Mouse (Mus musculus): ENCODE measurements around the gene Sycn.
A peak's percentile ranks its signal among the peaks of the same experiment; 100 is the strongest.

Sycn gene

DNA sequence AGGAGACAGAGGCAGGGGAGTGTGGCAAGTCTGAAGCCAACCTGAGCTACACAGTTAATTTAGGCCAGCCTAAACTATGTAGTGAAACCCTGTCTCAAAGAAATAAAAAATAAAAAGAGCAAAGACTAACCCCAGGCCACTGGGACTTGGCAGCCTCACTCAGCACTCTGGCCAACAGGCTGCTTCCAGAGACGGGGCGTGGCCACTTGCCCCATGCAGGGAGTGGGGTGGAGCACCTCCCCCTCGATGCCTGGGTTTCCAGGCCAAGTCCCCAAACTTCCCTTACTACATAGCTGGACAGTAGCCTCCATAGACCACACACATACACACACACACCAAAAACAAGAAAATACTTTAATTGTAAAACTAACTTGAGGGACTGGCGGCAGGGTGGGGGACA, 17.8 kb downstream of the Sycn start:
- DNase-seq (ENCODE audit: low spot score), result no peak

GRCm38 (mm10) chr7:28560856-28561255, 20.2 kb downstream of the Sycn start:
- no peak for DNase-seq (ENCODE audit: low spot score)

DNA sequence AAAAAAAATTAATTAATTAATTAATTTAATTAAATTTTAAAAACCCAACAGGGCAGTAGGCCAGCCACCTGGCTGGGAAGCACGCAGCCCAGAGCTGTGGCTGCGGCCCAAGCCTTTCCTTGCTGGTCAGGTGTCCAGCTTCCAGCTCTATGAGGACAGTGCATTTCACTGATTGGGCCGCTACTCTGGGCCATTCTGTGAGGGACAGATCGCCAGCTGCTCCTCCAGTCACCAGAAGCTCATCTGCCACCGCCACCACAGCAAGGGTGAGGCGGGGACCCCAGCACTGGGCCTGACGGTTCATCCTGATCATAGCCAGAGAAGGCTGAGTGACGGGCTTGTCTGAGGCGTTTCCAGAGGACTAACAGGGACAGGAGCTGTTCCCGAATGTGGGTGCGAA, 21.3 kb downstream of the Sycn start:
- no peak for DNase-seq (ENCODE audit: low spot score)

DNA sequence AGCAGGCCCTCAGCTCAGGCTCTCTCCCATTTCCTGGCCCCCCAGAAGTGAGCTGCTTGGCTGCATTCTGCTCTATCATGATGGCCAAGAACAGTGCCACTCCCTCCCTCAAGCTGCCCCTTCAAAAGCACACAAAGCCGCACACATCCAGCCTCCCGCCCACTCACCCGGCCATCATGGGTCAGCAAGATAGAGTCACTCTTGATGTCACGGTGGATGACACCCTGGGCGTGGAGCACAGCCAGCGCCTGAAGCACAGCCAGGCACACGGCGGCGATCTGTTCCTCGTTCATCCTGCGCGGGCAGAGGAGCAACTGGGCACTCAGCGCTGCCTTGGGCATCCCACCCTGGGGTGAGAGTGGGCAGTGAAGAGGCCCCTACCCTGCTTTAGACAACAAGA, 21.7 kb downstream of the Sycn start:
- no peak for DNase-seq (ENCODE audit: low spot score)

- no peak for DNase-seq (ENCODE audit: low spot score)
These were observed 22.3 kb downstream of the Sycn start for GRCm38 (mm10) chr7:28562951-28563350.

GRCm38 (mm10) chr7:28565407-28565806, 24.7 kb downstream of the Sycn start:
- no peak for DNase-seq (ENCODE audit: low spot score)

- DNase-seq (ENCODE audit: low spot score), result no peak
These were observed 26.9 kb downstream of the Sycn start for GRCm38 (mm10) chr7:28567539-28567938.

- peak; percentile 46 for DNase-seq (ENCODE audit: low spot score)
These were observed 27.6 kb downstream of the Sycn start for GRCm38 (mm10) chr7:28568253-28568652.

DNA sequence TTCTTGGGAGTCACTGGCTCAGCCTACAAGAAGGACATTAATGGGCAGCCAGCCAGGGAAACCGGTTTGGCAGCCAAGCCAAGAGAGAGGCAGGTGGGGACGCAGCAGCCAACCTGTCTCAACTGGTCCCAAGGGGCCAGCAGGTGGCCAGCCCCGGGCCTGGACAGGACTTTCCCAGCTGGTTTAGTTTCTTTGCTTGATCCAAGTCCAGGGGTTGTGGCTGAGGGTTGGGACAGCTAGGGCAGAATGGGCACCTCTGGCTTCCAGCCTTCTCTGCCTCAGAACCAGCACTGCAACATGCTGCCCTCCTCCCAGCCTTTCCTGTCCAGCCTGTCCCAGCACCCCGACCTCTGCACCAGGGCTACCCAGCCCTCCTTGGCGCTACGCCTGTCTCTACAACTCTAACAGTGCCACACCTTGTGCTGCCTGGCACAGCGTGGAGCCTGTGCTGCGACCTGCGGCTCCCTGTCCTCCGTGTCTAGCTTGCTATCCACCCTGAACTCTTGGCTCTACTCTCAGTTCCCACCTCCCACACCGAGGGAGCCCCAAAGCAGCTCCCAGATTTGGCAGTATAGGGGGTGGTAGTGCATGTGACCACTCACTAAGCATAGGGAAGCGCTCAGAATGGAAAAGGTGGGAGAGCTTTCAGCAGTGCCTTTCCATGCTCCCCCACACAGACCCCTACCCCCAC, 29.8 kb downstream of the Sycn start:
- no peak for DNase-seq (ENCODE audit: low spot score)

DNA sequence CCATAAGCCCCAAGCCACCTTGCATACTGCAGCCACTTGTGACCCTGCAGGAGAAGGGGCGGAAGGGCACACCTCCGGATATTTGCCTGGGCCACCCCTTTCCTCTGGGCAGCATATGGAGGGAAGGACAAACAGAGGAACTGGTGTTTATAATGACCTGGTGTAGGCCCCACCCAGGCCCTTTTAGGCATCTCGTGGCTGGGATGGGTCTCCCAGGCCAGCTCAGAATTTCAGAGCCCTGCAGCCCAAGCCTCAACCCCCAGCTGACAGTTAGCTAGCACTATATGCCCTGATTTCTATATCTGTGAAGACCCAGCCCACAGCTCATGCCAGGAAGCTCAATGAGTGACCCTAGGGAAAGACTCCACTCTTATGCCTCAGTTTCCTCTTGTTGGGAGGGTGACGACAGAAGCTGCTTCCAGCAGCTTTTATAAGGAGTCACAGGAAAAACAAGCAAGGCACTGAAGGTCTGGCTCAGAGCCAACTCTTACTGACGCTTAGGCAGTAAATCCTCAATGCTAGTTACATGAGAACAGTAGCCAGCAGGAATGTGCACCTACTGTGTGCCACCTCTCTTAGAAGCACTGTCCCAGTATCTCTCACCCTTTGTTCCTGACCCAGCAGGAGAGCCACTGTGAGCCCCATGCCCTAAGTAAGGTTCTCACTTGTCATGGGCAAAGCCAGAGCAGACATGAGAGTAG, 30.4 kb downstream of the Sycn start:
- no peak for DNase-seq (ENCODE audit: low spot score)

- no peak for DNase-seq (ENCODE audit: low spot score)
These were observed 32.0 kb downstream of the Sycn start for GRCm38 (mm10) chr7:28572689-28573088.

DNA sequence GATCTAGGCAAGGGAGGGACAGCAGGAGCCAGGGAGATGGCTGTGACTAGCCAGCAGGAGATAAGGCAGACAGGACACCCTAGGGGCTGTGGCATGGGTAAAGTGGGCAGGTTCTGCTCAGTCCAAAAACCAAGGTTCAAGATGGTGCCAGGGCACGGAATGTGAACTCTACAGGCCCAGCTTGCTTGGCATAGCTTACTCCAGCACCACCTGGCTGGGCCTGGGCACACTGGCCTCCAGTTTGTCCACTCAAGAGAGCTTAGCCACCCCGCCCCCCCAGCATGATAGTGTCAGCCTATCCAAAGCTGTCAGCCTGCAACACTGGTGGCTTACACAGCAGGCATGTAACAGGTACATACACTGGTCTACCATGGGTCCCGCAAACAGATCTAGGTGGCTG, 32.6 kb downstream of the Sycn start:
- DNase-seq (ENCODE audit: low spot score), result no peak

- no peak for DNase-seq (ENCODE audit: low spot score)
These were observed 34.9 kb downstream of the Sycn start for GRCm38 (mm10) chr7:28575597-28575996.

DNA sequence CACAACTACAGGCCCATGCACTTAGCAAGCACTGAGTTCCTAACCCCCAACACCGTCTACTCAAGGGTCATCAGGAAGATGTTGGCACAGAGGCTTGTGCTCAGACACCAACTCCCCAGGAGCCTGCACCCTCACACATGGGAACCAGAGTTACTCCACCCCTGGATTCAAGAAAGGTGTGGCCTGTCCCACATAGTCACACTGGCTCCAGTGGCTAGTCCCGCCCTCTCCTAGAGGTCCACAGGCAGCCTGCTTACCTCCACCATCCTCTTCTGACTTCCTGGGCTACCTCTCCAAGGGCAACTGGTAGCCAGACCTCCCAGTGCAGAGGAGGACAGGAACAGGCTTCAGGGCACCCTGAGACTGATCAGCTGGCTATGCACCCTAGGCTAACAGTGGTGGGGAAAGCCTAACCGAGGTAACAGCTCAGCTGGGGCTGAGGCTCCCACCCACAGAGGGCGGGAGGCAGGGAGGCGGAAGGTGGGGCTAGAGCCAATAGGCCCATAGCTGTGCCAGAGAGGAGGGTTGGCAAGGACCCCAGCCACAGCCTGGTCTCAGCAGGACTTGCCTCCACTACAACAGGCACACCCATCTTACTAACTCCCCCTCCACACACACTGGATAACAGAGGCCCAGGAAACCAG, 35.7 kb downstream of the Sycn start:
- no peak for DNase-seq (ENCODE audit: low spot score)

DNA sequence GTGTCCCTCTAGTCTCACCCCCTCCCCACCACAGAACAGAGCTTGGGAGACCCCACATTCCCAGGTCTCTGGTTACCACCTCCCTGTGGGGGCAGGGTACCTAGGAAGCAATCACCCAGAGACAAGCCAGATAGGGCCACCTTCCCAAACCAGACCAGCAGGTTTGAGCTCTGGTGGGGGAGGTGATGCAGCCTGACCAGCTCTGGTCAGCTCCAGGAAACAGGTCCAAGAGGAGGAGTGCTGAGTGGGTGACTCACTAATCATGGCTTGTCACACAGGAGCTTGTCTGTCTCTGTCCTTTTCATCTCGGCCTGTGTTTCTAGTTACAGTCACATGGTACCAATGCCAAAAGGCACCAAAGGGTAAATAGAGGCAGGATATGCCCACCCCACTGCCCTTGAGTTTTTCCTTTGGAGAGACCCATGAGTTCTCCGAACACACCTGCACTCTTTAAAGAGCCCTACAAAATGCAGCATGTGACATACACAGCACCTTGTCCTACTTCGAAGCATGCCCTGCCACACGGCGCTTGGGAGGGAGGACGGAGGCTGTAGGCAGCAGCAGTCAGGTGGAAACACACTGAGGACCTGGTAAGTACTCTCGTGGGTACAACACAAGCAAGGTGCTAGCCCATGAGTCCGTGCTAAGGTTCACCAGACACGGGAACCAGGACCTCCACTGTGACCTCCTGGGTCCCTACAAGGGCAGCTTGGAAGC, 37.3 kb downstream of the Sycn start:
- no peak for DNase-seq (ENCODE audit: low spot score)

DNA sequence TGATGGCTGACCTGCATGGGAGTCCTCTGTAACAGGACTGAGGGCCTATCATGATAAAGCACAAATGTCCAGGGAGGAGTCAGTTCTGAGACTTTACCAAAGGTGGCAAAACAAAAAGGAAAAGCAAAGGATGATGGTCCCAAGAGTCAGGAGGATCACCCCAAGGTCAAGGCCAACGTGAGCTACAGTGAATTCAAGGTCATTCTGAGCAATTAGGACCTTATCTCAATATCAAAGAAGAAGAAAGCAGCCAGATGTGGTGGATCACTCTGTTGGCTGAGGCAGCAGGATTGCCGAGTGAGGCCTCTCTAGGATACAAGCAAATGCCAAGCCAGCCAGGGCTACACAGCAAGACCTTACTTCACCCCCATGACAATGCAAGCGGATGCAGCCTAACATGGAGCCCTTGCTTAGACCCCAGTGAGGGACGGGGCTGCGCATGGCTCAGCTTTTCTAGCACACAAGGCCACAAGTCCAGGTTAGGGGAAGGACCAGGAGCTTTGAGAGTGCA, 37.9 kb downstream of the Sycn start:
- no peak for DNase-seq (ENCODE audit: low spot score)

GRCm38 (mm10) chr7:28579826-28580225, 39.1 kb downstream of the Sycn start:
- no peak for DNase-seq (ENCODE audit: low spot score)

- DNase-seq (ENCODE audit: low spot score), result no peak
These were observed 41.0 kb downstream of the Sycn start for GRCm38 (mm10) chr7:28581721-28582120.

GRCm38 (mm10) chr7:28582841-28583240, 42.2 kb downstream of the Sycn start:
- no peak for DNase-seq (ENCODE audit: low spot score)

DNA sequence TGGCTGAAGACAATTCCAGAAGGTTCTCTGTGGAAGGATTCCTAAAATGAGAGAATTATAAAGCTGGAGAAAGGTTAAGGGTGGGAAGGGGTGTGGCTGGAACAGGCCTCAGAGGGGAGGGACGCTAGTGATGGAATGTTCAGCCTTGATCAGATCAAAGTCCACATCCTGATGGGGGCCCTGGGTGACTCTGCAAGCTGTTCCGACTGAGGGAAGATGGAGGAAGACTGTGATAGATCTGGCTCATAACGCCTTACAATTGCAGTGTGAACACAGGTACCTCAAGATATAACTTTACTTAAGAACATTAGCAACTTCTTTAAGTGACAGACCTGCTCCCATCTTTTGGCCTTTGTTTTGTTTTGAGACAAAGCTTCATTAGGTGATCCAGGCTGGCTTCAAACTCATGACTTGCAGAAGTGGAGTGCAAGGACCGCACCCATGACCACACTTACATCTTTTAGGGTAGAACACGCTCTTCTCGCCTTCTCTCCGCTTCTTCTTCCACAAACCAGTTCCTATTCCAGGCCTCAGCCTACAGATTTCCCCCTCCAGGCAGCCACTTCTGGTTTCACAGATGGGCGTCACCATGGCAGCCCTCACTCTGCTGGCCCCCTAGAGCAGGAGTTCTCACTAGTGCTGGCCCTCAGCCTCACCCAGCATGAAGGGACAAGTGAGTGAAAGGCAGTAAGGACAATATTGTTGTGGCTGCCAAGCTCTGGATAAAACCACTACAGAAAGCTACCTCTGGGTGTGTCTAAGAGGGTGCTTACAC, 43.1 kb downstream of the Sycn start:
- DNase-seq (ENCODE audit: low spot score), result no peak

DNA sequence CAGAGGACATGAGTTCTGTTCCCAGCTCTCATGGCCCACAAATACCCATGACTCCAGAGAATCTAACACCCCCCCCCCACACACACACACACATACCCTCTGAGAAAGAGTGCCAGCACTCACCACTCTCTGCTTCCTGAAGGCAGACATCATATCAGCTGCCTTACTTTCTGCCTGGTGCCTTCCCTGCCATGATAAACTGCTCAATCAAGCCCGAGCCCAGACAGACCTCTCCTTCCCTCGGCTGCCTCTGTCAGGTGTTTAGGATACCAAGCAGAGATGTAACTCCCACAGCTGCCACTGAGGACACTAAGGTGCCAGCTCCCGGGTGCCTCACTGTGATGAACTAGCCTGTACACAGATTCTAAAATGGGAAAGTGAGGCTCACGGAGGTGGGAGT, 43.8 kb downstream of the Sycn start:
- no peak for DNase-seq (ENCODE audit: low spot score)

DNA sequence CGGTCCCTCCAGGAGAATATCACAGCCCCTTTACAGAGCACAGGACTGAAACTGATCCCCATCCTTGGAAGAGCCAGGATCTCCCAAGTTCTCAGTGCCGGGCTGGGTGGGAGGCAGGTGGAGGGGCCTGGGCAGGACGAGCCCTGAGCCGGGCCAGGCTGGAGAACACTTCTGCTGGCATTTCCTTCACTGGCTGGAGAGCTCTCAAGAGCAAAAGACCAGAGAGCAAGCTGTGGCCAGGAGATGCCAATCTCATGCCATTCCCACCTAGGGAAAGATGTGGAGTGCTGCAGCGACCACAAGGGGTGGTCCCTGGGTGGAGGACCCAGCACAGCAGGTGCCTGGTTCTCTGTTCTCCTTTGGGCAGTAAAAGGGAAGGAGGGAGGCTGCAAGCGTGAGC, 44.3 kb downstream of the Sycn start:
- DNase-seq (ENCODE audit: low spot score), result no peak

All from left cerebral cortex, adult 11 months (tissue).